Mouse (Mus musculus) liver, adult 2 months (tissue): ENCODE results near the gene Catspere2.
A peak's percentile ranks its signal among the peaks of the same experiment; 100 is the strongest.
"Not testable (repeated sequence)": the region's sequence is repeated elsewhere in the genome, so short reads cannot be mapped to it uniquely, and the experiment has no call there.

Experiments used
- CTCF ChIP-seq: fragments of 200-500 bp; IDR thresholded peaks from 2 replicates; pipeline ENCODE4 v1.5.1; 2011; ENCODE audit warnings: low read depth, low read length, control low read depth
- POLR2A ChIP-seq: fragments of 200-500 bp; IDR thresholded peaks from 2 replicates; pipeline ENCODE4 v1.6.1; 2011; ENCODE audit warnings: low read length, control low read depth; ENCODE audit not compliant: insufficient read depth; ENCODE audit errors: extremely low read depth

GRCm38 (mm10) chr1:178146513-178146912 is 163.3 kb downstream of the Catspere2 start:
- TF ChIP-seq POLR2A: not testable (repeated sequence)
- TF ChIP-seq CTCF: peak; percentile 31; the same call in 1 of the 2 replicates
